Mouse (Mus musculus): ENCODE results near the gene Vamp2.

Vamp2 gene

GRCm38 (mm10) chr11:69125919-69126705 lies 37.8 kb downstream of the Vamp2 start:
- no peak for DNase-seq (ENCODE audit: extremely low read depth, low read depth)

- no peak for DNase-seq (ENCODE audit: extremely low read depth, low read depth)
Observed at GRCm38 (mm10) chr11:69126706-69127095, 38.4 kb downstream of the Vamp2 start.

GRCm38 (mm10) chr11:69128426-69129122 lies 40.3 kb downstream of the Vamp2 start:
- no peak for DNase-seq (ENCODE audit: extremely low read depth, low read depth)

GRCm38 (mm10) chr11:69133566-69133922 lies 45.3 kb downstream of the Vamp2 start:
- DNase-seq (ENCODE audit: extremely low read depth, low read depth), result no peak

GRCm38 (mm10) chr11:69133923-69134621 lies 45.8 kb downstream of the Vamp2 start:
- DNase-seq (ENCODE audit: extremely low read depth, low read depth), result peak; percentile 47

GRCm38 (mm10) chr11:69134622-69134968 lies 46.3 kb downstream of the Vamp2 start:
- no peak for DNase-seq (ENCODE audit: extremely low read depth, low read depth)

GRCm38 (mm10) chr11:69135361-69135760 lies 47.1 kb downstream of the Vamp2 start:
- no peak for DNase-seq (ENCODE audit: extremely low read depth, low read depth)

Data from MEL-GATA-1-ER (cell line).